Mouse (Mus musculus) cerebellum, adult 2 months (tissue): ENCODE results near the gene Panx2.

ENCODE experiments used
- CTCF ChIP-seq: fragments of 200-500 bp; IDR thresholded peaks from 2 replicates; pipeline ENCODE4 v1.5.1; 2011; ENCODE audit warnings: low read depth, mild to moderate bottlenecking, control low read depth, low read length, moderate library complexity, borderline replicate concordance; ENCODE audit not compliant: insufficient read depth
- POLR2A ChIP-seq: fragments of 200-500 bp; IDR thresholded peaks from 2 replicates; pipeline ENCODE4 v1.6.1; 2011; ENCODE audit warnings: low read length, control low read depth, borderline replicate concordance; ENCODE audit not compliant: insufficient read depth

- TF ChIP-seq CTCF: no peak
- no peak for TF ChIP-seq POLR2A
Measured at GRCm38 (mm10) chr15:89070606-89071005, 11.1 kb downstream of the Panx2 start.
